Mouse (Mus musculus): ENCODE data around the gene Nrd1. TPM values are rescaled to one million over a fixed set of nuclear protein-coding genes. Genes with fewer than 3 reads are reported as not detected.

Nrd1 gene
- 146 and 209 TPM in 2 replicates for total RNA-seq (2023)

GRCm38 (mm10) chr4:108999999-109000950 is at the start of gene Nrd1:
Gene Nrd1, plus strand, starts transcription at chr4:109000655.

Other genes starting within 250 kb of the Nrd1 start
- gene Zfyve9, start 219.9 kb upstream of the Nrd1 start, total RNA-seq (2023) = 4.1 and 5.8 TPM in 2 replicates
- 32.1 and 37.2 TPM in 2 replicates for gene Btf3l4, start 167.0 kb upstream of the Nrd1 start, total RNA-seq (2023)
- 22.7 and 25.5 TPM in 2 replicates for gene Txndc12, start 166.1 kb upstream of the Nrd1 start, total RNA-seq (2023)
- gene Kti12, start 152.9 kb upstream of the Nrd1 start, total RNA-seq (2023) = 10.0 and 11.2 TPM in 2 replicates
- not detected in 2 replicates for gene A730015C16Rik, start 152.0 kb upstream of the Nrd1 start, total RNA-seq (2023)
- not detected in 2 replicates for gene Rab3b, start 121.6 kb upstream of the Nrd1 start, total RNA-seq (2023)
- 213 and 279 TPM in 2 replicates for gene Osbpl9, start 201.6 kb downstream of the Nrd1 start, total RNA-seq (2023)
- gene Calr4, start 233.8 kb downstream of the Nrd1 start, total RNA-seq (2023) = 2.7 and 3.3 TPM in 2 replicates